Mouse (Mus musculus): Measurements from ENCODE around the gene Brinp2. TPM values are rescaled to one million over a fixed set of nuclear protein-coding genes. Genes with fewer than 3 reads are reported as not detected.

The Brinp2 gene
- polyA plus RNA-seq, 1 experiment from 2014 or later, result not detected

GRCm38 (mm10) chr1:158218750-158219149, 137.4 kb downstream of the Brinp2 start:
- H3K9me3 ChIP-seq (replicated peaks; ENCODE audit: control insufficient read depth, low read length), result no peaks in the 10 kb centered on the region
- WGBS (ENCODE audit: insufficient replicate concordance), result 6% methylated on average over 1 of the region's 1 CpGs
- H3K36me3 ChIP-seq (ENCODE audit: control insufficient read depth, insufficient read depth), result no peaks in the 10 kb centered on the region
- no peaks in the 10 kb centered on the region for H3K27me3 ChIP-seq (ENCODE audit: control insufficient read depth, insufficient read depth, low read depth, low read length)
- ATAC-seq (ENCODE audit: low read depth), result no peak
- no peak overlapping the region for H3K27ac ChIP-seq (ENCODE audit: low read length)
- H3K9ac ChIP-seq (ENCODE audit: low read depth, low read length), result no peak overlapping the region
- H3K4me2 ChIP-seq (ENCODE audit: low read depth, low read length), result no peak overlapping the region
- no peak overlapping the region for H3K4me3 ChIP-seq (ENCODE audit: low read depth, low read length)
- H3K4me1 ChIP-seq (ENCODE audit: control insufficient read depth, low read depth, low read length), result no peaks in the 10 kb centered on the region

GRCm38 (mm10) chr1:158218294-158218693, 137.8 kb downstream of the Brinp2 start:
- Histone ChIP-seq H3K9me3 (replicated peaks; ENCODE audit: control insufficient read depth, low read length) (no peaks in the 10 kb centered on the region), H3K4me1 (ENCODE audit: control insufficient read depth, low read depth, low read length) (no peaks in the 10 kb centered on the region), H3K4me3 (ENCODE audit: low read depth, low read length) (no peak overlapping the region), H3K9ac (ENCODE audit: low read depth, low read length) (no peak overlapping the region), H3K27ac (ENCODE audit: low read length) (no peak overlapping the region), H3K36me3 (ENCODE audit: control insufficient read depth, insufficient read depth) (no peaks in the 10 kb centered on the region), H3K4me2 (ENCODE audit: low read depth, low read length) (no peak overlapping the region), H3K27me3 (ENCODE audit: control insufficient read depth, insufficient read depth, low read depth, low read length) (no peaks in the 10 kb centered on the region)
- no peak for ATAC-seq (ENCODE audit: low read depth)
- WGBS (ENCODE audit: insufficient replicate concordance), result 26% methylated on average over 2 of the region's 2 CpGs

- no peak for ATAC-seq (ENCODE audit: low read depth)
- no peak overlapping the region for H3K4me3 ChIP-seq (ENCODE audit: low read depth, low read length)
- H3K4me1 ChIP-seq (ENCODE audit: control insufficient read depth, low read depth, low read length), result no peaks in the 10 kb centered on the region
- H3K9me3 ChIP-seq (replicated peaks; ENCODE audit: control insufficient read depth, low read length), result no peaks in the 10 kb centered on the region
- H3K4me2 ChIP-seq (ENCODE audit: low read depth, low read length), result no peak overlapping the region
- H3K36me3 ChIP-seq (ENCODE audit: control insufficient read depth, insufficient read depth), result no peaks in the 10 kb centered on the region
- H3K27me3 ChIP-seq (ENCODE audit: control insufficient read depth, insufficient read depth, low read depth, low read length), result no peaks in the 10 kb centered on the region
- no peak overlapping the region for H3K27ac ChIP-seq (ENCODE audit: low read length)
- WGBS (ENCODE audit: insufficient replicate concordance), result 62% methylated on average over 9 of the region's 9 CpGs
- no peak overlapping the region for H3K9ac ChIP-seq (ENCODE audit: low read depth, low read length)
These were observed 140.5 kb downstream of the Brinp2 start for GRCm38 (mm10) chr1:158215581-158215980.

- H3K9ac ChIP-seq (ENCODE audit: low read depth, low read length), result no peak overlapping the region
- no peak overlapping the region for H3K4me2 ChIP-seq (ENCODE audit: low read depth, low read length)
- no peak overlapping the region for H3K27ac ChIP-seq (ENCODE audit: low read length)
- H3K36me3 ChIP-seq (ENCODE audit: control insufficient read depth, insufficient read depth), result no peaks in the 10 kb centered on the region
- H3K27me3 ChIP-seq (ENCODE audit: control insufficient read depth, insufficient read depth, low read depth, low read length), result no peaks in the 10 kb centered on the region
- H3K4me1 ChIP-seq (ENCODE audit: control insufficient read depth, low read depth, low read length), result no peaks in the 10 kb centered on the region
- WGBS (ENCODE audit: insufficient replicate concordance), result 37% methylated on average over 5 of the region's 5 CpGs
- H3K4me3 ChIP-seq (ENCODE audit: low read depth, low read length), result no peak overlapping the region
- ATAC-seq (ENCODE audit: low read depth), result no peak
- H3K9me3 ChIP-seq (replicated peaks; ENCODE audit: control insufficient read depth, low read length), result no peaks in the 10 kb centered on the region
These were observed 141.4 kb downstream of the Brinp2 start for GRCm38 (mm10) chr1:158214743-158215142.

GRCm38 (mm10) chr1:158213736-158214135, 142.4 kb downstream of the Brinp2 start:
- Histone ChIP-seq H3K36me3 (ENCODE audit: control insufficient read depth, insufficient read depth) (no peaks in the 10 kb centered on the region), H3K4me2 (ENCODE audit: low read depth, low read length) (no peak overlapping the region), H3K27me3 (ENCODE audit: control insufficient read depth, insufficient read depth, low read depth, low read length) (no peaks in the 10 kb centered on the region), H3K4me1 (ENCODE audit: control insufficient read depth, low read depth, low read length) (no peaks in the 10 kb centered on the region), H3K9ac (ENCODE audit: low read depth, low read length) (no peak overlapping the region), H3K27ac (ENCODE audit: low read length) (no peak overlapping the region), H3K4me3 (ENCODE audit: low read depth, low read length) (no peak overlapping the region), H3K9me3 (replicated peaks; ENCODE audit: control insufficient read depth, low read length) (no peaks in the 10 kb centered on the region)
- WGBS (ENCODE audit: insufficient replicate concordance), result 62% methylated on average over 4 of the region's 4 CpGs
- ATAC-seq (ENCODE audit: low read depth), result no peak

GRCm38 (mm10) chr1:158207620-158208019, 148.5 kb downstream of the Brinp2 start:
- no peak overlapping the region for H3K4me2 ChIP-seq (ENCODE audit: low read depth, low read length)
- no peaks in the 10 kb centered on the region for H3K36me3 ChIP-seq (ENCODE audit: control insufficient read depth, insufficient read depth)
- H3K4me1 ChIP-seq (ENCODE audit: control insufficient read depth, low read depth, low read length), result no peaks in the 10 kb centered on the region
- H3K9ac ChIP-seq (ENCODE audit: low read depth, low read length), result no peak overlapping the region
- 27% methylated on average over 2 of the region's 2 CpGs for WGBS (ENCODE audit: insufficient replicate concordance)
- H3K27ac ChIP-seq (ENCODE audit: low read length), result no peak overlapping the region
- no peaks in the 10 kb centered on the region for H3K27me3 ChIP-seq (ENCODE audit: control insufficient read depth, insufficient read depth, low read depth, low read length)
- no peaks in the 10 kb centered on the region for H3K9me3 ChIP-seq (replicated peaks; ENCODE audit: control insufficient read depth, low read length)
- H3K4me3 ChIP-seq (ENCODE audit: low read depth, low read length), result no peak overlapping the region
- ATAC-seq (ENCODE audit: low read depth), result no peak

GRCm38 (mm10) chr1:158202932-158203331, 153.2 kb downstream of the Brinp2 start:
- H3K36me3 ChIP-seq (ENCODE audit: control insufficient read depth, insufficient read depth), result no peaks in the 10 kb centered on the region
- WGBS (ENCODE audit: insufficient replicate concordance), result 54% methylated on average over 2 of the region's 2 CpGs
- H3K27ac ChIP-seq (ENCODE audit: low read length), result no peak overlapping the region

More at GRCm38 (mm10) chr1:158202932-158203331, 153.2 kb downstream of the Brinp2 start:
- Histone ChIP-seq H3K4me3 (ENCODE audit: low read depth, low read length) (no peak overlapping the region), H3K4me1 (ENCODE audit: control insufficient read depth, low read depth, low read length) (no peaks in the 10 kb centered on the region), H3K4me2 (ENCODE audit: low read depth, low read length) (no peak overlapping the region), H3K27me3 (ENCODE audit: control insufficient read depth, insufficient read depth, low read depth, low read length) (no peaks in the 10 kb centered on the region), H3K9ac (ENCODE audit: low read depth, low read length) (no peak overlapping the region), H3K9me3 (replicated peaks; ENCODE audit: control insufficient read depth, low read length) (peaks cover 2% of the 10 kb centered on the region; the same call in 1 of the 2 replicates)
- no peak for ATAC-seq (ENCODE audit: low read depth)

Other genes with a start within 250 kb of the Brinp2 start
- gene Astn1, start 5.9 kb upstream of the Brinp2 start, polyA plus RNA-seq (2015; fragmentation: Nextera tagmentation; extraction: Ambion mirVana), result 0.01 TPM in 1 of 2 replicates, not detected in the other

Data from liver, embryonic 16.5 days (tissue).